Mouse (Mus musculus) layer of hippocampus, postnatal 10 days (tissue): Measurements from ENCODE around the gene 4931428L18Rik. TPM values are rescaled to one million over a fixed set of nuclear protein-coding genes. Genes with fewer than 3 reads are reported as not detected.

Experiments used
- DNase-seq, 2 experiments: peaks; one replicate each; pipeline ENCODE4 v3.0.0; 2021; ENCODE audit warnings: low spot score in 2 of 2
- total RNA-seq, 2 experiments: library from RNA; stranded (reverse); gene quantifications; 2 replicates each; pipeline ENCODE4 v1.2.3; 2021

The 4931428L18Rik gene
- total RNA-seq, 2 experiments from 2014 or later = not detected

- DNase-seq = no peak
These were observed 69.6 kb downstream of the 4931428L18Rik start for GRCm38 (mm10) chr1:31152799-31153426.

GRCm38 (mm10) chr1:31150546-31150945, 71.9 kb downstream of the 4931428L18Rik start:
- no peak for DNase-seq

- no peak for DNase-seq
These were observed 72.8 kb downstream of the 4931428L18Rik start for GRCm38 (mm10) chr1:31149671-31150070.

GRCm38 (mm10) chr1:31143571-31143970, 78.9 kb downstream of the 4931428L18Rik start:
- no peak for DNase-seq

GRCm38 (mm10) chr1:31142288-31143094, 80.0 kb downstream of the 4931428L18Rik start:
- no peak for DNase-seq

- DNase-seq = no peak
These were observed 84.1 kb downstream of the 4931428L18Rik start for GRCm38 (mm10) chr1:31138387-31138786.

- DNase-seq = no peak
These were observed 109.0 kb downstream of the 4931428L18Rik start for GRCm38 (mm10) chr1:31113466-31113865.

GRCm38 (mm10) chr1:31107961-31108360, 114.5 kb downstream of the 4931428L18Rik start:
- DNase-seq = no peak

GRCm38 (mm10) chr1:31102863-31103657, 119.4 kb downstream of the 4931428L18Rik start:
- peak; percentile 8 to 12 for DNase-seq

GRCm38 (mm10) chr1:31102280-31102679, 120.2 kb downstream of the 4931428L18Rik start:
- no peak for DNase-seq

- DNase-seq = no peak
These were observed 125.3 kb downstream of the 4931428L18Rik start for GRCm38 (mm10) chr1:31097208-31097607.

- no peak for DNase-seq
These were observed 126.1 kb downstream of the 4931428L18Rik start for GRCm38 (mm10) chr1:31096466-31096793.

GRCm38 (mm10) chr1:31095706-31096465, 126.6 kb downstream of the 4931428L18Rik start:
- no peak for DNase-seq

- no peak for DNase-seq
These were observed 127.7 kb downstream of the 4931428L18Rik start for GRCm38 (mm10) chr1:31094792-31095191.

- DNase-seq = no peak
These were observed 128.5 kb downstream of the 4931428L18Rik start for GRCm38 (mm10) chr1:31093939-31094338.

- no peak for DNase-seq
These were observed 133.8 kb downstream of the 4931428L18Rik start for GRCm38 (mm10) chr1:31088686-31089085.

GRCm38 (mm10) chr1:31072523-31073370, 149.7 kb downstream of the 4931428L18Rik start:
- no peak for DNase-seq

GRCm38 (mm10) chr1:31071209-31071608, 151.3 kb downstream of the 4931428L18Rik start:
- DNase-seq = no peak

- DNase-seq = peak; percentile 6 to 13
These were observed 157.4 kb downstream of the 4931428L18Rik start for GRCm38 (mm10) chr1:31064817-31065740.
